Mouse (Mus musculus): ENCODE results near the gene H2-Ab1. TPM values are rescaled to one million over a fixed set of nuclear protein-coding genes. Genes with fewer than 3 reads are reported as not detected.

Gene H2-Ab1
- polyA plus RNA-seq, 1 experiment from 2014 or later: 42.0 TPM

GRCm38 (mm10) chr17:34314286-34314685 lies 56.8 kb downstream of the H2-Ab1 start:
- H3K27ac ChIP-seq: no peak overlapping the region
- H3K36me3 ChIP-seq: no peaks in the 10 kb centered on the region
- H3K4me3 ChIP-seq: no peak overlapping the region
- no peak overlapping the region for H3K9ac ChIP-seq
- no peaks in the 10 kb centered on the region for H3K9me3 ChIP-seq
- 0 out of 2 replicates have a peak, but pooled peaks cover under 1% of the 10 kb centered on the region for H3K4me1 ChIP-seq
- H3K4me2 ChIP-seq: no peak overlapping the region
- H3K27me3 ChIP-seq: no peaks in the 10 kb centered on the region
- WGBS: 54% methylated on average over 9 of the region's 9 CpGs
- ATAC-seq (ENCODE audit: borderline replicate concordance, extremely low read depth, low FRiP score, low TSS enrichment): no peak

DNA sequence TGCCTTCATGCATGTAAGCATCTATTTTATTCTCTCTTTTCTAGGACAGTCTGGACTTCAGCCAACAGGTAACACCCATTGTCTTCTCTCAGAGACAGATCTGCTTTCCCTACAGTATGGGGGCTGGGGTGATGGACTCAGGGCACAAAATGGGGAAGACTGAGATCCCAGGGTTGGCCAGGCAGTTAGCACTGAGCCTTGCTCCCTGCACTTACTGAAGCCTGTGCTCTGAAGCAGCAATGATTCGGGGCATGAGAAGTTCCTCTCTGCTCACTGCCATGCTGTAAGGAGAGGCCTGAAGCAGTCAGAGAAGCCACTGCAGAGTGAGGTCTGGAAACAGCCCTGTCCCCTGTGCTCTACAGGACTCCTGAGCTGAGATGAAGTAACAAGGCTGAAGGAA lies 58.0 kb downstream of the H2-Ab1 start:
- H3K27me3 ChIP-seq: no peaks in the 10 kb centered on the region
- no peaks in the 10 kb centered on the region for H3K36me3 ChIP-seq
- WGBS: 70% methylated on average over 1 of the region's 1 CpGs
- no peak overlapping the region for H3K4me2 ChIP-seq
- H3K9ac ChIP-seq: no peak overlapping the region
- no peak overlapping the region for H3K4me3 ChIP-seq
- no peak for ATAC-seq (ENCODE audit: borderline replicate concordance, extremely low read depth, low FRiP score, low TSS enrichment)
- H3K27ac ChIP-seq: no peak overlapping the region
- no peaks in the 10 kb centered on the region for H3K9me3 ChIP-seq
- H3K4me1 ChIP-seq: no peaks in the 10 kb centered on the region

DNA sequence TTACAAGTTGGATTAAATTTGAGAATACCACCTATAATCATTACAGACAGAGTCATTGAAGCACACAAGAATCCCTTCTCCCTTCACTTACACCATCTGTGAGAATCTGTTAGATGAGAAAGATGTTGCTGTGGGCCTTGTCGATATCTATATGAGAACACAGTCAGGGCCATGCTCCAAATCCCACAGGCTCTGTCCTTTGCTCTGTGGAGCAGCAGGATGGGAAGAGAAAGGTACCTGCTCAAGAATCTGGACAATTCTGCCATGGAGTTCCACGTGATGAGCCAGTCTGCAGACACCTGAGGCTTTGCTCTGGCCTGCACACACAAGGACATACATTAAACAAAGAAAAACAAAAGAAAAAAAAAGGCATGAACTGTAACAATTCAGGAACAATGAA lies 59.2 kb downstream of the H2-Ab1 start:
- Histone ChIP-seq H3K4me2 (no peak overlapping the region), H3K4me1 (no peaks in the 10 kb centered on the region), H3K4me3 (no peak overlapping the region), H3K27ac (no peak overlapping the region), H3K9me3 (no peaks in the 10 kb centered on the region), H3K36me3 (no peaks in the 10 kb centered on the region), H3K27me3 (no peaks in the 10 kb centered on the region), H3K9ac (no peak overlapping the region)
- ATAC-seq (ENCODE audit: borderline replicate concordance, extremely low read depth, low FRiP score, low TSS enrichment): no peak
- WGBS: 58% methylated on average over 2 of the region's 2 CpGs

DNA sequence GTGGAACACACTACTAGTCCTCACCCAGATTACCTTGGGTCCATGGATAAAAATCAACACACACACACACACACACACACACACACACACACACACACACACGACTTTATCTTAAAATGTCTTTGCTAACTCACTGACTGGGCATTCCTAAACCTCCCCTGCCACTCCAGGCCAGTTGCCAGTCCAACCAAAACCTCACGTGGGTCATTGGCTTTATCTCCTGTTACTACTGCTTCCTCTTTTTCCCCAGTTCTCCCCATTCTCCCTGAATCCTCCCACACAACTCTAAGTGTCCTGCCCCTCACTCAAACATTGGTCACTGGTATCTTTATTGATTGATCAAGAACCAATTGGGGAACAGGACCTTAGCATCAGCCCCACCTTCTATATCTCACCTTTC lies 59.8 kb downstream of the H2-Ab1 start:
- H3K4me1 ChIP-seq: no peaks in the 10 kb centered on the region
- no peak overlapping the region for H3K4me3 ChIP-seq
- H3K36me3 ChIP-seq: no peaks in the 10 kb centered on the region
- no peak overlapping the region for H3K9ac ChIP-seq
- H3K9me3 ChIP-seq: no peaks in the 10 kb centered on the region
- WGBS: 27% methylated on average over 2 of the region's 2 CpGs
- H3K4me2 ChIP-seq: no peak overlapping the region
- no peaks in the 10 kb centered on the region for H3K27me3 ChIP-seq
- ATAC-seq (ENCODE audit: borderline replicate concordance, extremely low read depth, low FRiP score, low TSS enrichment): no peak
- H3K27ac ChIP-seq: no peak overlapping the region

Other genes starting within 250 kb of the H2-Ab1 start
- 20.9 and 23.2 TPM in 2 replicates for gene Ring1, start 233.0 kb upstream of the H2-Ab1 start, polyA plus RNA-seq (2015; fragmentation: Nextera tagmentation; extraction: Ambion mirVana)
- gene H2-Ke6, start 229.6 kb upstream of the H2-Ab1 start, polyA plus RNA-seq (2015; fragmentation: Nextera tagmentation; extraction: Ambion mirVana): 46.1 and 49.1 TPM in 2 replicates
- 192 and 205 TPM in 2 replicates for gene Slc39a7, start 226.0 kb upstream of the H2-Ab1 start, polyA plus RNA-seq (2015; fragmentation: Nextera tagmentation; extraction: Ambion mirVana)
- 47.5 and 56.0 TPM in 2 replicates for gene Rxrb, start 225.9 kb upstream of the H2-Ab1 start, polyA plus RNA-seq (2015; fragmentation: Nextera tagmentation; extraction: Ambion mirVana)
- gene Col11a2, start 218.3 kb upstream of the H2-Ab1 start, polyA plus RNA-seq (2015; fragmentation: Nextera tagmentation; extraction: Ambion mirVana): 4.1 and 5.0 TPM in 2 replicates
- 0.44 and 1.0 TPM in 2 replicates for gene H2-Oa, start 165.3 kb upstream of the H2-Ab1 start, polyA plus RNA-seq (2015; fragmentation: Nextera tagmentation; extraction: Ambion mirVana)
- 12.1 and 13.8 TPM in 2 replicates for gene H2-DMa, start 138.1 kb upstream of the H2-Ab1 start, polyA plus RNA-seq (2015; fragmentation: Nextera tagmentation; extraction: Ambion mirVana)
- gene Brd2, start 135.1 kb upstream of the H2-Ab1 start, polyA plus RNA-seq (2015; fragmentation: Nextera tagmentation; extraction: Ambion mirVana): 102 and 106 TPM in 2 replicates
- 1.8 and 1.9 TPM in 2 replicates for gene H2-DMb2, start 114.4 kb upstream of the H2-Ab1 start, polyA plus RNA-seq (2015; fragmentation: Nextera tagmentation; extraction: Ambion mirVana)
- gene H2-DMb1, start 104.6 kb upstream of the H2-Ab1 start, polyA plus RNA-seq (2015; fragmentation: Nextera tagmentation; extraction: Ambion mirVana): 2.0 and 3.2 TPM in 2 replicates
- gene Tap1, start 70.1 kb upstream of the H2-Ab1 start, polyA plus RNA-seq (2015; fragmentation: Nextera tagmentation; extraction: Ambion mirVana): 6.7 and 7.6 TPM in 2 replicates
- gene Psmb9, start 69.9 kb upstream of the H2-Ab1 start, polyA plus RNA-seq (2015; fragmentation: Nextera tagmentation; extraction: Ambion mirVana): 6.5 and 10.8 TPM in 2 replicates
- gene Psmb8, start 60.0 kb upstream of the H2-Ab1 start, polyA plus RNA-seq (2015; fragmentation: Nextera tagmentation; extraction: Ambion mirVana): 17.1 and 29.7 TPM in 2 replicates
- 8.6 and 12.7 TPM in 2 replicates for gene Tap2, start 54.2 kb upstream of the H2-Ab1 start, polyA plus RNA-seq (2015; fragmentation: Nextera tagmentation; extraction: Ambion mirVana)
- 0.09 and 0.14 TPM in 2 replicates for gene H2-Ob, start 18.8 kb upstream of the H2-Ab1 start, polyA plus RNA-seq (2015; fragmentation: Nextera tagmentation; extraction: Ambion mirVana)
- gene H2-Aa, start 30.1 kb downstream of the H2-Ab1 start, polyA plus RNA-seq (2015; fragmentation: Nextera tagmentation; extraction: Ambion mirVana): 6.3 and 18.9 TPM in 2 replicates
- gene H2-Eb1, start 48.2 kb downstream of the H2-Ab1 start, polyA plus RNA-seq (2015; fragmentation: Nextera tagmentation; extraction: Ambion mirVana): 4.7 and 12.0 TPM in 2 replicates
- 0.11 TPM in 1 of 2 replicates, not detected in the other for gene H2-Eb2, start 68.0 kb downstream of the H2-Ab1 start, polyA plus RNA-seq (2015; fragmentation: Nextera tagmentation; extraction: Ambion mirVana)
- gene Btnl2, start 97.1 kb downstream of the H2-Ab1 start, polyA plus RNA-seq (2015; fragmentation: Nextera tagmentation; extraction: Ambion mirVana): 0.08 and 0.16 TPM in 2 replicates
- not detected in 2 replicates for gene Btnl1, start 119.4 kb downstream of the H2-Ab1 start, polyA plus RNA-seq (2015; fragmentation: Nextera tagmentation; extraction: Ambion mirVana)
- gene BC051142, start 141.1 kb downstream of the H2-Ab1 start, polyA plus RNA-seq (2015; fragmentation: Nextera tagmentation; extraction: Ambion mirVana): 0.37 and 0.89 TPM in 2 replicates
- gene Btnl4, start 219.6 kb downstream of the H2-Ab1 start, polyA plus RNA-seq (2015; fragmentation: Nextera tagmentation; extraction: Ambion mirVana): not detected in 2 replicates